Mouse (Mus musculus): Measurements from ENCODE around the gene Nectin2. TPM values are rescaled to one million over a fixed set of nuclear protein-coding genes. Genes with fewer than 3 reads are reported as not detected.
"Not testable (repeated sequence)": the region's sequence is repeated elsewhere in the genome, so short reads cannot be mapped to it uniquely, and the experiment has no call there.

Gene Nectin2
- polyA plus RNA-seq, 1 experiment from 2014 or later, result 86.6 TPM

DNA sequence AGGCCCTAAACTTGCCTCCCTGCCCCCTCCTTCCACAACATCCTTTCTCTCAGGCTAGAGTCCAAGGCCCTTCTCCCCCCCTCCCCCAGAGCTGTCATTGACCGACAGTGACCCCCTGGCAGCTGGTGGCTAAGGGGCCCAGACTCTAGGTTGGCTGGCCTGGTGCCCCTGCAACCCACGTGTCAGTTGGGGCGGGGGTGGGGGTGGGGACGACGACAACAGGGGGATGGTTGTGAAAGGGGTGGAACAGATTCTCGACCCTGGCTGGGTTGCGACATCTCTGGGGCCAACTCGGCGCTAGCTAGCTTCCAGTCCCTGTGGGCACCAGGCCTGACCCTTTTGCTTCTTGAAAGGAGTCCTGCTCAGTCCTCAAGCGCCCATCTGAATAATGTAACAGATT is 56.9 kb downstream of the Nectin2 start:
- ATAC-seq (ENCODE audit: insufficient number of reproducible peaks, low FRiP score, low TSS enrichment, low read depth), result no peak
- Histone ChIP-seq H3K4me2 (replicated peaks) (no peak overlapping the region), H3K9me3 (replicated peaks) (no peaks in the 10 kb centered on the region), H3K36me3 (peaks cover 9% of the 10 kb centered on the region), H3K4me1 (peaks cover 22% of the 10 kb centered on the region), H3K27me3 (no peaks in the 10 kb centered on the region), H3K4me3 (replicated peaks) (no peak overlapping the region), H3K27ac (replicated peaks) (0 out of 2 replicates have a peak overlapping the region, but pooled peaks have one; percentile 17), H3K9ac (no peak overlapping the region)
- 29% methylated on average over 10 of the region's 10 CpGs for WGBS

DNA sequence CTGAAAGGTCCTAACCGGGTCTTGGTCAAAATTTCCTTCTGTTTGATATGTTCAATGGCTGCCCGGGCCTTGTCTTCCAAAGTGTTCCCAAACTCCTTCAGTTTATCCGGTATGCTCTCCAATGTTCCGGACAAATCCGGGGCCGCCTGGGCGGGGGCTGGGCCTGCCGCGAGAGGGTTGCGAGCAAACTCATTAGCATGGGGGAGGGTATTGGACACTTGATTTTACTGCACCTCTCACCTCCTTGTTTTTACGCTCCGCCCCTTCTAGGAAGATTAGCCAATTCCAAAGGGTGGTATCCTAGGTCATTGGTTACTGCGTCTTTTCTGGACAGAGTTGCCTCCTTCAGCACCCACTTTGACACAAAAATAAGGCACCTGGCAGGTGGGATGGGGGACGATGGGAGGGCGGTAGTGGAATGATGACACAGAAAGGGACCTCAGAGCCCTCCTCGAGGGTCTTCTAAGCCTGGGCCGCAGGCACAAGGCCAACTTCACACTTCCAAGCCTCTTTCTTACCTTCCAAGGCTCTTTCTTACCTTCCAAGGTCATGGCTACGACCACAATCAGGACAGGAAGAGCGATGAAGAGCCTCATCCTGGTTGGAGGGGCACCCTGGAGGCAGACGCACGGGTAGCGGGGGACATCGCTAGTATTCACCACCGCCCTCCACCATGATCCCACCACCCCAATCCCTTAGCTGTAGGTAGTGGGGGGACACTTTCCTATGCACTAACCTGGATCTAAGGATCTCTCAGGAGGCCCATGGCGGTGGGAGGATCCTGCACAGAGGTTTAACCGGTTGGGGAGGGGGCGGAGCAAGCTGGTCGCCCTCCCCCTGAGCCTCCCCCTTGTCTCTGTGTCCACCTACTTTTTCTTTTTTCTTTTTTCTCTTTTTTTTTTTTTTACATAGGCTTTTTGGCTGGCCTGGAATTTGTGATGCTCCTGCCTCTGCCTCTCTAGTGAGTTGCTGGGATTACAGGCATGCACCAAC is 58.1 kb downstream of the Nectin2 start, which contains the start of gene Apoc1:
Gene Apoc1 (minus strand): TSS at position 788 of the 993 bp plus-strand sequence.
- H3K4me2 ChIP-seq (replicated peaks), result no peak within 1 kb of the TSS
- no peak for ATAC-seq (ENCODE audit: insufficient number of reproducible peaks, low FRiP score, low TSS enrichment, low read depth)
- no peak within 1 kb of the TSS for H3K9ac ChIP-seq
- 49% methylated on average over 28 of the region's 28 CpGs for WGBS
- no peaks in the 10 kb centered on the region for H3K9me3 ChIP-seq (replicated peaks)
- H3K27ac ChIP-seq (replicated peaks), result 0 out of 2 replicates have a peak within 1 kb of the TSS, but pooled peaks have one; percentile 17
- H3K4me1 ChIP-seq, result peaks cover 16% of the 10 kb centered on the region; the same call in 1 of the 2 replicates
- no peaks in the 10 kb centered on the region for H3K27me3 ChIP-seq
- no peak within 1 kb of the TSS for H3K4me3 ChIP-seq (replicated peaks)
- H3K36me3 ChIP-seq, result peaks cover 9% of the 10 kb centered on the region

DNA sequence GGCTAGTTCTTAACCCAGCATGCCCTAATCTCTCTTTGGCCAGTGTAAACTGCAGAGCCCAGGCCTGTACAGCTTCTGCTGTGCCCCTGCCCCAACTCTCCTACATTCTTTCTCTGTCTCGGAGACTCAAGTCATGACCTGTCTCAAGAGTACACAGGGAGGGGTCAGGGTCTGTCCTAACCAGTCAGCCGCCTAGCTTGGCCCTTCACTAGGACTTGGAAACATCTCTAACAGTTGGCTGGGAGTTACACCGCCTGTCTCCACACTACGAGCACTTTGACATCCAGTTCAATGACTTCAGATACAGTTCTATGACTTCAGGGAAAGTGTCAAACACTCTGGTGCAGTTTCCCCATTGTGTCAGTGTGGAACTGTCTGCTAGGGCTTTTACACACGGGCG is 58.8 kb downstream of the Nectin2 start:
- no peak overlapping the region for H3K27ac ChIP-seq (replicated peaks)
- peaks cover 20% of the 10 kb centered on the region; the same call in 1 of the 2 replicates for H3K4me1 ChIP-seq
- H3K4me3 ChIP-seq (replicated peaks), result no peak overlapping the region
- H3K27me3 ChIP-seq, result no peaks in the 10 kb centered on the region
- H3K4me2 ChIP-seq (replicated peaks), result no peak overlapping the region
- peaks cover 5% of the 10 kb centered on the region for H3K36me3 ChIP-seq
- H3K9me3 ChIP-seq (replicated peaks), result no peaks in the 10 kb centered on the region
- ATAC-seq (ENCODE audit: insufficient number of reproducible peaks, low FRiP score, low TSS enrichment, low read depth), result no peak
- no peak overlapping the region for H3K9ac ChIP-seq
- WGBS, result 70% methylated on average over 6 of the region's 6 CpGs

DNA sequence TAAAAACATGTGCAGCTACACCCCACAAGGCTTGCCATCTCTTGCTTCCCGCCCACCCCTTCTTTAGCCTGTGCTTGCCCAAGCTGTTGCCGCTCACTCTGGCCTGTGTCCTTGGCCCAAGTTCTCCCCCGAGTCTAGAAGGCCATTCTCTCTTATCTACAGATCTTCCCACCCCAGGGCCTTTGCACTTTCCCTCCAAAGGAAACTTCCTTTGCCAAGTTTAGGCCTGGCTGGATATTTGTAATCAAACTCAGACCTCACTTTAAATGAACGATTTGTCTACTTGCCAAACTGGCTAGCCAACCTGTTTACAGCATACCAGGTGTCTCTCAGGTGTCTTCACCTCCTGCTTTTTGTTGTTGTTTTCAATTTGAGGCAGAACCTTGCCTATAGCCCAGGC is 59.4 kb downstream of the Nectin2 start:
- no peak overlapping the region for H3K4me2 ChIP-seq (replicated peaks)
- H3K4me3 ChIP-seq (replicated peaks), result no peak overlapping the region
- ATAC-seq (ENCODE audit: insufficient number of reproducible peaks, low FRiP score, low TSS enrichment, low read depth), result no peak
- H3K4me1 ChIP-seq, result peaks cover 20% of the 10 kb centered on the region; the same call in 1 of the 2 replicates
- H3K27me3 ChIP-seq, result no peaks in the 10 kb centered on the region
- H3K9me3 ChIP-seq (replicated peaks), result no peaks in the 10 kb centered on the region
- no peak overlapping the region for H3K9ac ChIP-seq
- WGBS, result 72% methylated on average over 4 of the region's 4 CpGs
- H3K27ac ChIP-seq (replicated peaks), result no peak overlapping the region
- no peaks in the 10 kb centered on the region for H3K36me3 ChIP-seq

DNA sequence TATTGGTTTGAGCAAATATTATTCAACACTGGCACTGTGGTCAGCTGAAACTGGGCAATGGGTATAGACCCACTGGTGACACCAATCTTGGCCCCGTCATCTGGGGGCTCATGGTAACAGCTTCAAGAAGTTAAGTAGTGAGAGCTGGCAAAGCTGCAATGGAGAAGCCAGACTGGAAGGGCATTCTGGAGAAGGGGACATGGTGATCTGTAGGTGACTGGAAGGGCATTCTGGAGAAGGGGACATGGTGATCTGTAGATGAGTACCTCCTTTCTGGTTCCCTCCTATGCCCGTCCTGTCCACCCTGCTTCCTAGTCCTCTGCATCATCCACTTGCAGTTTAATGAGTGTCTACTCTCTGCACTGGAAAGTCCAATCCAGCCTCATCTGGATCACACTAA is 61.7 kb downstream of the Nectin2 start:
- H3K4me1 ChIP-seq, result peaks cover 15% of the 10 kb centered on the region; the same call in 1 of the 2 replicates
- no peak for ATAC-seq (ENCODE audit: insufficient number of reproducible peaks, low FRiP score, low TSS enrichment, low read depth)
- H3K27me3 ChIP-seq, result no peaks in the 10 kb centered on the region
- no peak overlapping the region for H3K4me3 ChIP-seq (replicated peaks)
- H3K9me3 ChIP-seq (replicated peaks), result no peaks in the 10 kb centered on the region
- H3K27ac ChIP-seq (replicated peaks), result no peak overlapping the region
- no peak overlapping the region for H3K4me2 ChIP-seq (replicated peaks)
- no peak overlapping the region for H3K9ac ChIP-seq
- H3K36me3 ChIP-seq, result no peaks in the 10 kb centered on the region
- 87% methylated on average over 2 of the region's 2 CpGs for WGBS

DNA sequence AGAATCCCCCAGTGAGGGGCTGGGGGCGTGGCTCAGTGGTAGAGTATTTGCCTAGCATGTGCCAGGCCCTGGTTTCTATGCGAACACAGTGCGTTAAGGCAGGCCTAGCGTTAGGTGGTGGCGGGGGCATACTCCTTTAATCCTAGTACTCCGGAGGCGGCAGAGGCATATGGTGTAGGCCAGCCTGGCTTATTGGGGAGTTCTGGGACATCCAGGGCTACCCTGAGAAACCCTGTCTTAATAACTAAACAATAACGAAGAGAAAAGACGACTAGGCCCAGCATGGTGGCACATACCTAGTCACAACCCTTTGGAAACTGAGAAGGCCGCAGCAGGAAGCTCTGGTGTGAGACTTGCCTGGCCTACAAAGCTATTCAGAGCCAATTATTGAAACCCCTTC is 62.2 kb downstream of the Nectin2 start:
- no peak overlapping the region for H3K27ac ChIP-seq (replicated peaks)
- H3K4me1 ChIP-seq, result peaks cover 15% of the 10 kb centered on the region
- 93% methylated on average over 10 of the region's 10 CpGs for WGBS
- no peaks in the 10 kb centered on the region for H3K9me3 ChIP-seq (replicated peaks)
- no peaks in the 10 kb centered on the region for H3K27me3 ChIP-seq
- H3K4me2 ChIP-seq (replicated peaks), result no peak overlapping the region
- H3K4me3 ChIP-seq (replicated peaks), result no peak overlapping the region
- H3K9ac ChIP-seq, result no peak overlapping the region
- H3K36me3 ChIP-seq, result no peaks in the 10 kb centered on the region
- no peak for ATAC-seq (ENCODE audit: insufficient number of reproducible peaks, low FRiP score, low TSS enrichment, low read depth)

DNA sequence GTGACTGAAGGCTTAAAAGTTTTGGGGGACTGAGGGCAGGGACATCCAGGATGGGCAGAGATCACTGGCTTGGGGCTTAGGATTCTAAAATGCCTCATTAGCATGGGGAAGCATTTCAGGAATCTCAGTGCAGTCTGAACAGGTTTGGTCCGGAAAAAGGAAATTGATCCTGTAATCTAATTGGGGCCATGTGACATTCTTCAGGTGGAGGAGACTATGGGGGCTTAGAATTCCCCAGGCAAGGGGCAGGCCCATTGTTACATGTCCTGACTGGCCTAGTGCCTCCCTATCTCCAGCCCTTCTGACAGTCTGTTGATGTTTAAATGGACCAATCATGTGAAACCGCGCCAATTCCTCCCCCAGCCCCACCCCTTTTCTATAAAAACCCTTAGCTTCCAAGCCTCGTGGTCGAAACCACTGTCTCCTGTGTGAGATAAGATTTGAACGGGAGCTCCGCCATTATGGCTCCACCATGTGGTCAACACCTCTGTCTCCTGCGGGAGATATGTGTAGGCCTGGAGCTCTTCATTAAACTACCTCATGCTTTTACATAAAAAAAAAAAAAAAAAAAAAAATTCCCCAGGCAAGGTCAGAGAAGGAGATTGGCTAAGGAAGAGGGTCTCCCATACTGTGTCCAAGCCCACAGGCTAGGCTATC is 63.2 kb downstream of the Nectin2 start:
- not testable (repeated sequence) for H3K4me2 ChIP-seq (replicated peaks); H3K4me3 ChIP-seq (replicated peaks); H3K9me3 ChIP-seq (replicated peaks); H3K36me3 ChIP-seq; H3K27me3 ChIP-seq; H3K27ac ChIP-seq (replicated peaks); ATAC-seq (ENCODE audit: insufficient number of reproducible peaks, low FRiP score, low TSS enrichment, low read depth); H3K9ac ChIP-seq; H3K4me1 ChIP-seq
- 47% methylated on average over 8 of the region's 8 CpGs for WGBS

DNA sequence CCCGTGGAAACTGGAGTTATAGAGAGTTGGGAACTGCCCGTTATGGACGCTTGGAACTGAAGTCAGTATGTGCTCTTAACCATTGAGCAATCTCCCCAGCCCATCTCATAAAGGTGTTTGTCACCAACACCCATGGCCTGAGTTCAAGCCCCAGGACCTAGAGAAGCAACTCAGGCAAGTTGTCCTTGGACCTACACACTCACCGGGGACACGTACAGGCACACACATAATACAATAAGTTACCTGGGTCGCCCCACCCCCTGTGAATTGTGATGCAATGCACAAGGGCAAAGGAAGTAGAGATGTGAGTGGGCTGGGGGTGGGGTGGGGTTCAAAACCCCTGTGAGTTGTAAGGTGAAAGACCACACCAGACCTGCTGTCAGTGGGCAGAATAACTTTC is 63.8 kb downstream of the Nectin2 start:
- Histone ChIP-seq H3K4me1 (peaks cover 7% of the 10 kb centered on the region), H3K4me3 (replicated peaks) (no peak overlapping the region), H3K27ac (replicated peaks) (no peak overlapping the region), H3K36me3 (no peaks in the 10 kb centered on the region), H3K4me2 (replicated peaks) (no peak overlapping the region), H3K9me3 (replicated peaks) (no peaks in the 10 kb centered on the region), H3K9ac (no peak overlapping the region), H3K27me3 (no peaks in the 10 kb centered on the region)
- 74% methylated on average over 6 of the region's 6 CpGs for WGBS
- ATAC-seq (ENCODE audit: insufficient number of reproducible peaks, low FRiP score, low TSS enrichment, low read depth), result no peak

DNA sequence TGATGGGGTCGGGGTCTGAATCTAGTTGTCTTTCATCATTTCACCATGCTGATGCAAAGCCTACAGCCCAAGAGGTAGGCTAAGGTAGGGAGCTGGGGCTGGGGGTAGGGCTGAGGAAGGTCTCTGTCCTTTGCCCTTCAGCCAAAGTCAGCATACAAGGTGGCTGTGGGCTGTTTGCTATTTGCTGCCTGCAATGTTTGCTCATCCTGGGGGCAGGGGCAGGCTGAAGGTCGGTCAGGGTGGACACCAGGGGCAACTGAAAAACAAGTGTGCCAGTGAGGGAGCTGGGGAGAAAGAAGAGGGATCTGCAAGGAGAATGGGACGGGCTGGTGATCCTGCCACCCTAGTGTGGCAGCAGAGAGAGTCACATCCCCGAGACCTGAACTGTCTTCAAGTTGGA is 64.9 kb downstream of the Nectin2 start:
- Histone ChIP-seq H3K9ac (no peak overlapping the region), H3K36me3 (no peaks in the 10 kb centered on the region), H3K4me3 (replicated peaks) (no peak overlapping the region), H3K27ac (replicated peaks) (no peak overlapping the region), H3K27me3 (no peaks in the 10 kb centered on the region), H3K9me3 (replicated peaks) (no peaks in the 10 kb centered on the region), H3K4me1 (peaks cover 7% of the 10 kb centered on the region), H3K4me2 (replicated peaks) (no peak overlapping the region)
- ATAC-seq (ENCODE audit: insufficient number of reproducible peaks, low FRiP score, low TSS enrichment, low read depth), result no peak
- WGBS, result 64% methylated on average over 4 of the region's 4 CpGs

DNA sequence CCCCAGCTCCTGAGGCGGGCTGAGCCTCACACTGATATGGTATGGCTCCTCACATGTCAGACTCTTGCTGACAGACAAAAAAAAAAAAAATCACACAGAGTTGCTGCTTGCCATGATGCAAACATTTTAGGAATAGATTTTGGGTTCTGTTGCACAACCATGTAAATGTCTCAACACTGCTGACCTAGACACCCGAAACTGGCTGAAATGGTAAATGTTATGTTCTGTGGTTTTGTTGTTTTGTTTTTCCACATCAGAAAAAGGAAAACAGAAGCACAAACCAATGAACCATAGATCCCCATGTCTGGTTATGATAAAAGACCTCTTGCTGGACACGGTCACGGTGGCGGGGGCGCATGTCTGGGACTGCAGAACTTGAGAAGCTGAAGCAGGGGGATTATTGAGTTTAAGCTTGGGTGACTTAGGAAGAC is 66.5 kb downstream of the Nectin2 start:
- Histone ChIP-seq H3K9me3 (replicated peaks) (no peaks in the 10 kb centered on the region), H3K4me1 (peaks cover 7% of the 10 kb centered on the region), H3K36me3 (no peaks in the 10 kb centered on the region), H3K27me3 (no peaks in the 10 kb centered on the region), H3K9ac (no peak overlapping the region), H3K27ac (replicated peaks) (no peak overlapping the region), H3K4me2 (replicated peaks) (no peak overlapping the region), H3K4me3 (replicated peaks) (no peak overlapping the region)
- WGBS, result 61% methylated on average over 6 of the region's 6 CpGs
- ATAC-seq (ENCODE audit: insufficient number of reproducible peaks, low FRiP score, low TSS enrichment, low read depth), result no peak

DNA sequence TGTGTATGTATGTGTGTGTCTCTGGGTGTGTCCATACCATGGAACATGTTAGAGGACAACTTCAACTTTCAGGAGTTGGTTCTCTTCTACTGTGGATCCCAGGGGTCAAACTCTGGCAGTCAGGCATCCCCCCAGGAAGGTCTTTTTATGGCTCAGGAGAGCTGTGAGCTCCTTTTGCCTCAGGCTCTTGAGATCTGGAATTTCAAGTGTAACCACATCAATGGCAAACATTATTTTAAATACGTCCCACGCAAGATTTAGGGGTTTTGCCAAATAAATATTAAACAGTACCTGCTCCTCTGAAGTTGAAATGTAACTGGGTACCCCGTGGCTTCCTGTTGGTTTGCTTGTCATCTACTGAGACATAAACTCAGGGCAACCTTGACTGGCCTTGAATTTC is 67.3 kb downstream of the Nectin2 start:
- no peak overlapping the region for H3K4me2 ChIP-seq (replicated peaks)
- H3K36me3 ChIP-seq, result no peaks in the 10 kb centered on the region
- no peaks in the 10 kb centered on the region for H3K9me3 ChIP-seq (replicated peaks)
- no peak overlapping the region for H3K9ac ChIP-seq
- no peak overlapping the region for H3K27ac ChIP-seq (replicated peaks)
- H3K4me3 ChIP-seq (replicated peaks), result no peak overlapping the region
- 26% methylated on average over 3 of the region's 3 CpGs for WGBS
- no peak for ATAC-seq (ENCODE audit: insufficient number of reproducible peaks, low FRiP score, low TSS enrichment, low read depth)
- H3K27me3 ChIP-seq, result no peaks in the 10 kb centered on the region
- peaks cover 7% of the 10 kb centered on the region for H3K4me1 ChIP-seq
